Mouse (Mus musculus): ENCODE data around the gene Kcnn1.

DNA sequence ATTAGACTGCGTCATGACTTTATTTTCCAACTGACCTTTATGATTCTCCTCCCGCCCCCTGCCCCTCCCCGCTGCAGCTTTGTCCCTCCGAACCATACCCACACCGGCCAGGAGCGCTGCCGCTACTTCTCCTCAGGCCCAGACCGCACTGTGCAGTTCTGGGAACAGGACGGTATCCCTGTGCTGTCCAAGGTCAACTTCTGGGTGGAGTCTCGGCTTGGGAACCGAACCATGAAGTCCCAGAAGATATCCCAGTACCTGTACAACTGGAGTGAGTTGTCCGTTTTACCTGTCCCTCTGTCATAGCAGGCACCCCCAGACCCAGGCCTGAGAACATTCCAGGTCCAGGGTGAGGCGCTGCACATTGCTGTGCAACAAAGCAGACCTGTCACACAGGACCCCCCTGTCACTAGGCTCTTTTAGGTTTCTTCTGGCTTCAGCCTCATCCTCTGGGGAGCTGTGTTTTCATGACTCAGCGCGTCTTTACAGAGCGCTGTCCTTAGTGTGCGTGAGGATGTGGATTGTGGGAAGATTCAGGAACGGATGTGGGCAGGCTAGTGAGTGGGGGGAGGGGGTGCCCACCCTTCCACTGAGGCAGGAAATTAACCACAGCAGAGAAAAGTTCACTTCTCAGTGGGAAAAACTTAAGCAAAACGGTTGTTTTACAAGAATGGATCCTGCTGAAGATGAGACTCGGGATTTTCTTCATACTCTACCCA lies 51.9 kb downstream of the Kcnn1 start:
- TF ChIP-seq POLR2A (IDR thresholded peaks at IDR 0.05; ENCODE audit: control insufficient read depth, low read depth, low read length) (no peak), CTCF (IDR thresholded peaks at IDR 0.05; ENCODE audit: control insufficient read depth, insufficient read depth, insufficient replicate concordance, low read depth, low read length) (no peak)
